Comparison of ENCODE assay signal across 8 mouse cellular contexts in the genomic region with DNA sequence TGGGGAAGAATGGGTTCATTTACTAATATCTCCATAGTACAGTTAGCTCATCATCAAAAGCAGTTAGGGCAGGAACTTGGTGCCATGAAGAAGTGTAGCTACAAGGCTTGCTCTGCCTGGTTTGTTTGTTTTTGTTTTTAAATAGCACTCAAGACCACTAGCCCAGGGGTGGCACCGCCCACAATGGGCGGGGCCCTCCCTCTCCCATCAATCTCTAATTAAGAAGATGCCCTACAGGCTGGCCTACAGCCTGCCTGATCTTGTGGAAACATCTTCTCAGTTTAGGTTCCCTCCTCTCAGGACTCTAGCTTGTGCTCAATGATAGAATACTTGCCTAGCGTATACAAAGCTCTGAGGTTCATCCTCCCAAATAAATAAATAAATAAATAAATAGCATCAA. TPM values are rescaled to one million over a fixed set of nuclear protein-coding genes. Genes with fewer than 3 reads are reported as not detected.
DNase-seq lines count a peak whose midpoint lies in the region; ATAC-seq and TF ChIP-seq lines count a peak whose summit lies in the region.

No protein-coding gene starts in this region.

- H3K4me2 ChIP-seq in heart, embryonic 15.5 days: peak overlapping the region; percentile 82
- peak overlapping the region; percentile 72 for H3K4me2 ChIP-seq in limb, embryonic 14.5 days (replicated peaks; ENCODE audit: low read depth, low read length, severe bottlenecking)

- 0 out of 2 replicates have a peak, but pooled peaks have one; percentile 27 for ATAC-seq in heart, embryonic 15.5 days (replicated peaks; ENCODE audit: insufficient number of reproducible peaks, insufficient read depth, low FRiP score, low read depth)
- ATAC-seq in G1E (ENCODE audit: extremely low read depth, insufficient number of reproducible peaks, low FRiP score, poor library complexity, severe bottlenecking): peak; percentile 48; the same call in 1 of the 2 replicates
- peak; percentile 87 for ATAC-seq in erythroid progenitor cell, adult 5-6 weeks (replicated peaks; ENCODE audit: low FRiP score, poor library complexity, severe bottlenecking)
- ATAC-seq in limb, embryonic 14.5 days (ENCODE audit: low FRiP score, low read depth): no peak

- H3K9me3 ChIP-seq in heart, embryonic 15.5 days (replicated peaks): no peaks in the 10 kb centered on the region
- no peaks in the 10 kb centered on the region for H3K9me3 ChIP-seq in G1E (replicated peaks)
- H3K9me3 ChIP-seq in limb, embryonic 14.5 days (ENCODE audit: control insufficient read depth, low read length): no peaks in the 10 kb centered on the region

- peak overlapping the region; percentile 97 for H3K4me3 ChIP-seq in heart, embryonic 15.5 days
- H3K4me3 ChIP-seq in G1E (ENCODE audit: low read depth, low read length): peak overlapping the region; percentile 84
- peak overlapping the region; percentile 80 for H3K4me3 ChIP-seq in limb, embryonic 14.5 days (replicated peaks; ENCODE audit: low read length)

- no peaks in the 10 kb centered on the region for H3K36me3 ChIP-seq in heart, embryonic 15.5 days
- peaks cover 26% of the 10 kb centered on the region for H3K36me3 ChIP-seq in G1E (replicated peaks)
- H3K36me3 ChIP-seq in limb, embryonic 14.5 days (ENCODE audit: control insufficient read depth, insufficient read depth, low read length): no peaks in the 10 kb centered on the region

- DNase-seq in heart, adult 18-20 months: no peak
- DNase-seq in G1E (ENCODE audit: low spot score): no peak
- no peak for DNase-seq in limb, embryonic 14.5 days (ENCODE audit: low spot score)
- peak; percentile 75 for DNase-seq in retina, embryonic 14.5 days (ENCODE audit: low spot score)
- no peak for DNase-seq in adrenal gland, adult 8-10 months
- DNase-seq in gastrocnemius, postnatal 36 days: no peak

- H3K9ac ChIP-seq in heart, embryonic 15.5 days: 0 out of 2 replicates have a peak overlapping the region, but pooled peaks have one; percentile 78
- H3K9ac ChIP-seq in limb, embryonic 14.5 days (ENCODE audit: low read depth, low read length, severe bottlenecking): peak overlapping the region; percentile 67

- intact Hi-C loops in gastrocnemius, postnatal 36 days (cut with DNase I): loop anchor here (5.0 kb wide), 2 partner anchors 128 to 197 kb away; no protein-coding TSS in a partner anchor

- no peak for TF ChIP-seq POLR2A in limb, embryonic 14.5 days (IDR thresholded peaks at IDR 0.05; ENCODE audit: borderline replicate concordance, extremely low read depth, insufficient read depth, insufficient read length)

- TF ChIP-seq CTCF in G1E (IDR thresholded peaks at IDR 0.05; ENCODE audit: low read depth, low read length): no peak

- H3K27ac ChIP-seq in heart, embryonic 15.5 days: peak overlapping the region; percentile 90
- H3K27ac ChIP-seq in limb, embryonic 14.5 days (replicated peaks; ENCODE audit: low read depth, low read length): no peak overlapping the region

- WGBS in heart, embryonic 15.5 days: under 1% methylated on average over 3 of the region's 3 CpGs
- 2% methylated on average over 3 of the region's 3 CpGs for WGBS in limb, embryonic 14.5 days

- H3K27me3 ChIP-seq in heart, embryonic 15.5 days: no peaks in the 10 kb centered on the region
- H3K27me3 ChIP-seq in G1E (ENCODE audit: insufficient read depth, low read length): peaks cover 5% of the 10 kb centered on the region; the same call in 1 of the 2 replicates
- H3K27me3 ChIP-seq in limb, embryonic 14.5 days (ENCODE audit: control insufficient read depth, insufficient read depth, low read length): no peaks in the 10 kb centered on the region

- peaks cover 22% of the 10 kb centered on the region for H3K4me1 ChIP-seq in heart, embryonic 15.5 days (replicated peaks)
- peaks cover 29% of the 10 kb centered on the region for H3K4me1 ChIP-seq in G1E (ENCODE audit: insufficient read depth, low read depth, low read length)
- peaks cover 10% of the 10 kb centered on the region; the same call in 1 of the 2 replicates for H3K4me1 ChIP-seq in limb, embryonic 14.5 days (ENCODE audit: control insufficient read depth, insufficient read depth, low read length)

RNA-seq across cellular contexts. Expression of a gene that starts 0.7 kb away (rescaled TPM):
- polyA plus RNA-seq in heart, embryonic 15.5 days (2015; fragmentation: Nextera tagmentation; extraction: Ambion mirVana): 30.2 and 31.2 TPM in 2 replicates
- under 1 TPM; 0.13 to 0.74 TPM for total RNA-seq in heart, adult 18-20 months (2021)
- total RNA-seq in G1E (2014; fragmentation: Nextera tagmentation) (28.2 and 63.9 TPM in 2 replicates), G1E (2017) (40.3 and 45.4 TPM in 2 replicates)
- 8.9 TPM in 2 replicates for polyA plus RNA-seq in G1E (2012)
- total RNA-seq in erythroid progenitor cell, adult 5-6 weeks (2015; ENCODE audit: low replicate concordance): 292 and 294 TPM in 2 replicates
- 270 and 283 TPM in 2 replicates for total RNA-seq in erythroid progenitor cell, adult 5-6 weeks (2017; ENCODE audit: low replicate concordance)
- 30.6 and 36.7 TPM in 2 replicates for polyA plus RNA-seq in limb, embryonic 14.5 days (2012; rRNA removed)
- 40.3 and 43.0 TPM in 2 replicates for polyA plus RNA-seq in limb, embryonic 14.5 days (2014; fragmentation: Nextera tagmentation; extraction: Ambion mirVana)
- 1 to 10 TPM; 1.4 to 5.5 (median 3.2) TPM for total RNA-seq in adrenal gland, adult 8-10 months (2022)
- under 1 TPM; 0.52 to 0.64 TPM for total RNA-seq in gastrocnemius, postnatal 36 days (2021)

RNA-seq across cellular contexts. Expression of a gene that starts 7.7 kb away (rescaled TPM):
- 20.5 and 21.7 TPM in 2 replicates for polyA plus RNA-seq in heart, embryonic 15.5 days (2015; fragmentation: Nextera tagmentation; extraction: Ambion mirVana)
- 10 to 100 TPM; 26.7 to 29.0 TPM for total RNA-seq in heart, adult 18-20 months (2021)
- total RNA-seq in G1E (2014; fragmentation: Nextera tagmentation): 41.1 and 55.0 TPM in 2 replicates
- 43.2 and 43.3 TPM in 2 replicates for total RNA-seq in G1E (2017)
- 7.8 and 9.7 TPM in 2 replicates for polyA plus RNA-seq in G1E (2012)
- total RNA-seq in erythroid progenitor cell, adult 5-6 weeks (2015; ENCODE audit: low replicate concordance): 7.1 and 7.2 TPM in 2 replicates
- total RNA-seq in erythroid progenitor cell, adult 5-6 weeks (2017; ENCODE audit: low replicate concordance): 6.0 and 6.1 TPM in 2 replicates
- 18.1 and 21.6 TPM in 2 replicates for polyA plus RNA-seq in limb, embryonic 14.5 days (2012; rRNA removed)
- 32.5 and 33.3 TPM in 2 replicates for polyA plus RNA-seq in limb, embryonic 14.5 days (2014; fragmentation: Nextera tagmentation; extraction: Ambion mirVana)
- 10 to 100 TPM; 33.9 to 47.7 (median 40.9) TPM for total RNA-seq in adrenal gland, adult 8-10 months (2022)
- 10 to 100 TPM; 27.2 to 31.3 TPM for total RNA-seq in gastrocnemius, postnatal 36 days (2021)

RNA-seq across cellular contexts. Expression of a gene that starts 18.6 kb away (rescaled TPM):
- 4.3 and 4.5 TPM in 2 replicates for polyA plus RNA-seq in heart, embryonic 15.5 days (2015; fragmentation: Nextera tagmentation; extraction: Ambion mirVana)
- total RNA-seq in heart, adult 18-20 months (2021): 1 to 10 TPM; 1.9 to 2.2 TPM
- total RNA-seq in G1E (2014; fragmentation: Nextera tagmentation): 4.4 and 14.9 TPM in 2 replicates
- 5.3 and 5.7 TPM in 2 replicates for total RNA-seq in G1E (2017)
- polyA plus RNA-seq in G1E (2012): 1.1 and 1.4 TPM in 2 replicates
- 18.9 and 45.0 TPM in 2 replicates for total RNA-seq in erythroid progenitor cell, adult 5-6 weeks (2015; ENCODE audit: low replicate concordance)
- total RNA-seq in erythroid progenitor cell, adult 5-6 weeks (2017; ENCODE audit: low replicate concordance): 39.0 and 46.9 TPM in 2 replicates
- polyA plus RNA-seq in limb, embryonic 14.5 days (2012; rRNA removed): 4.3 and 6.1 TPM in 2 replicates
- polyA plus RNA-seq in limb, embryonic 14.5 days (2014; fragmentation: Nextera tagmentation; extraction: Ambion mirVana): 4.0 and 4.9 TPM in 2 replicates
- total RNA-seq in adrenal gland, adult 8-10 months (2022): 10 to 100 TPM in 2 of 4 experiments, 1 to 10 TPM in 2; 5.2 to 16.0 (median 9.4) TPM
- 1 to 10 TPM; 2.3 to 3.3 TPM for total RNA-seq in gastrocnemius, postnatal 36 days (2021)

RNA-seq across cellular contexts. Expression of a gene that starts 42.2 kb away (rescaled TPM):
- polyA plus RNA-seq in heart, embryonic 15.5 days (2015; fragmentation: Nextera tagmentation; extraction: Ambion mirVana): 13.2 and 14.3 TPM in 2 replicates
- total RNA-seq in heart, adult 18-20 months (2021): 1 to 10 TPM; 4.2 to 4.5 TPM
- total RNA-seq in G1E (2014; fragmentation: Nextera tagmentation): 0.73 TPM in 1 of 2 replicates, not detected in the other
- 0.06 and 0.22 TPM in 2 replicates for total RNA-seq in G1E (2017)
- polyA plus RNA-seq in G1E (2012): 0.01 TPM in 1 of 2 replicates, not detected in the other
- total RNA-seq in erythroid progenitor cell, adult 5-6 weeks (2015; ENCODE audit: low replicate concordance): not detected in 2 replicates
- total RNA-seq in erythroid progenitor cell, adult 5-6 weeks (2017; ENCODE audit: low replicate concordance): 0.13 TPM in 1 of 2 replicates, not detected in the other
- 10.6 and 11.0 TPM in 2 replicates for polyA plus RNA-seq in limb, embryonic 14.5 days (2012; rRNA removed)
- 12.9 and 13.8 TPM in 2 replicates for polyA plus RNA-seq in limb, embryonic 14.5 days (2014; fragmentation: Nextera tagmentation; extraction: Ambion mirVana)
- total RNA-seq in adrenal gland, adult 8-10 months (2022): 1 to 10 TPM; 2.5 to 3.9 (median 3.2) TPM
- 1 to 10 TPM; 1.5 to 1.7 TPM for total RNA-seq in gastrocnemius, postnatal 36 days (2021)

Comparison
In these comparisons a context has a peak if more than half of its experiments do, and no peak if none do; other contexts are left out.
1. RNA of a gene that starts 0.7 kb away (total RNA-seq): 270 to 294 TPM in erythroid progenitor cell, adult 5-6 weeks and 28.2 to 63.9 TPM in G1E; 1.4 to 5.5 TPM in adrenal gland, adult 8-10 months, 0.13 to 0.74 TPM in heart, adult 18-20 months and 0.52 to 0.64 TPM in gastrocnemius, postnatal 36 days; every median in the first group is over 4 times any median in the second.
2. Peak in every context shown above with its lines, with median percentiles within 50 percentile points of each other: H3K4me3 ChIP-seq.